Mouse (Mus musculus): Measurements from ENCODE around the gene Ttc28.
"Not testable (repeated sequence)": the region's sequence is repeated elsewhere in the genome, so short reads cannot be mapped to it uniquely, and the experiment has no call there.

The Ttc28 gene

DNA sequence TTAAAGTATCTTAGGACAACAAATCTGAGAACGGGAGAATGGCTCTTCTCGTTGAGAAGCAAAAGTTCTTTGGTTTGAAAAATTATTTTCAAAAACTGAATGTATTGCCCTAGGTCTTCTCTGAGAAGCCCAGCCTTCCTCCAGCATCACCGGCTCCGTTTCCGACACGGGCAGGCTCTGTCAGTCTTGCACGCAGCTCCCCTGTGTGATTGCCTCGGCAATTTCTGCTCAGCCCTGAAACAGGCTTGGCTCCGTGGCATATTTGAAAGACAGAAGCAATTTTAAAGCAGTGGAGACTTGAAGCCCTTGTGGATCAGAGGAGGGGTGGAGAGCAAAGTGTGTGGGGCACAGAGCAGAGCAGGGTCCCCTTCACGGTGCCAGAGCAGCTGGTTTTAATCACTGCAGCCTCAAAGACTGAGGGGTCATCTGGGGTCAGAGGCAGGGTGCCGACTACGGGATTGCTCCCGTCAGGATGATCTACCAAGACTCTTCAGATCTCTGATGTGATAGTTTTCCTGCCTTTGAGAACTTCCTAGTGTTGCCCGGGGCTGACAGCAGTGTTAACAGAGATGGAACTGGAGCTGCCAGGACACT lies 363.9 kb downstream of the Ttc28 start:
- no peak for DNase-seq (ENCODE audit: low spot score)

DNA sequence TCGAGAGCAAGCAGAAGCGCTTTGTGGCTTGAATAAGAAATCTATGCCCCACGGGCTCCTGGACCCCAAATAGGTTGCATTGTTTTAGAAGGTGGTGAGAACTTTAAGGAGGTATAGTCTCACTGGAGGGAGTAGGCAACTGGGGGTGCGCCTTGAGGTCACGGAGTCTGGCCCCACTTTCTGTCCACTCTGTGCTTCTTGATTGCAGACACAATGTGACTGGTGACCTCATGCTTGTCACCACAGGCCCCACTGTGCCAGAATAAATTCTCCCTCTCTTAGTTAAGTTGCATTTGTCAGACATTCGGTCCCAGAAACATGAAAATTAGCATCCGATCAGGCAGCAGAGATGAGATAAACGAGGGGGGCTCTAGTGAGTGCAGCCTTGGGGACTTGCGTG lies 364.5 kb downstream of the Ttc28 start:
- DNase-seq (ENCODE audit: low spot score), result no peak

DNA sequence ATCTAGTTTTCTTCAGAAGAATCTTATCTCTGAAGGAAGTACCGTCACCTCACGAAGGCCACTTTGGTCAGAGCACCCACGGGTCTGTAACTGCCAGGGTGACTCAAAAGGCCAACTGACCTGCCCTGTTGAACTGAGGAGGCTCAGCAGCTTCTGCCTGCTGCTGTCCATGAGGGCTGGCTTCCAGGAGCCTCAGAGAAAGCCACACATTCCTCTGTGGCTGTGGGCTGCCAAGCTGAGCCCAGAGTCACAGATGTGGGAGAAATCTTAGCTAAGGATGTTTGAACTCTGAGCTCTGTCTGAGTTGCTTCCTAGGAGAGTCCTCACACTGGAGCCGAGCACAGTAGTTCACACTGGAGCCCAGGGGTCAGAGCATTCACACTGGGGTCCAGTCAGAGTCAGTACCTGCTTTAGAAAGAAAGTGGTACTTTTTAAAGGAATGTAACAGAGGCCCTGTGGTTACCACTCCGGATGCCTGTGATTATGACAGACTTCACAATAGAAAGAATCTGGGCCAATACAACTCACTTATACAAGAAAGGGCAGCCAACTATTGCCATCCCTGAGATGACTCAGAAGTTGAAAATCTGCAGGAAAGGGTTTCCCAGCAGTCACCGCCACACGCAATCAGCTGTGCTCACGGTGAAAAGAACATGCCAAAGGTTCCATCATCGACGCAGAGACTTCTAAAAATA lies 368.1 kb downstream of the Ttc28 start:
- no peak for DNase-seq (ENCODE audit: low spot score)

DNA sequence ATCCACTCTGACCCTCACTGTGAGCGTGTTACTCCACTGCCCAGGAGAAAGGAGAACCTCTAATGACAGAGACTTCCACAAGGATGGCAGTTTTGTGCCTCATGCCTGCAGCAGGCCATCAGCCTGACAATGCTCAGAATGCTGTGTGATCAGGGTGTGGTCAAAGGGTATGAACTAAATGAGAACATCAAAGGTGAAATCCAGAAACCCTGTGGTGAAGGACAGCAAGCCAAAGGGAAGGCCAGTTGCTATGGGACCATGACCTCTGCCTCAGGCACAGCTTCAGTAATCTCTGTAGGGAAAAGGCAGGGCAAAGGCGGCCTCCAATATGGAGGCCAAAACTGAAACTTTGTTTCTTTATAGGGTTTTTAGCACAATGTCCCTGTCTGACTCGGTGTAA lies 372.5 kb downstream of the Ttc28 start:
- DNase-seq (ENCODE audit: low spot score), result no peak

DNA sequence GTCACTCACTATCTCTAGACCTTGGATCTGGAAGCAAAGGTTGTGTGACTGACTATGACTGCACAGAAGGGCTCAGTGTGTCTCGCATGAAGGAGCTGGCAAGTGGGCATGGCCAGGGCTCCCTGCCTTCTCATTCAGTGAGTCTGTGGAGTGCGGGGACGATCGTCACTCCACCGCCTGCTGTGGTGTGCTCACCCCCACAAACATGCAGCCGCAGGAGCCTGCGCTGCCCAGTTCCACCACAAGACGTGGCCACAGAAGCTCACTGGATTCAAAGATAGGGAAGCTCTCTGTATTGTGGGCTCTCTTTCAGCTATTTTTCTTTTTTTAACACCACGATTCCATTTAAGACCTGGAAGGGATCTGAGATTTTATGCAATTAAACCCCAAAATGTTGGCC lies 374.8 kb downstream of the Ttc28 start:
- no peak for DNase-seq (ENCODE audit: low spot score)

DNA sequence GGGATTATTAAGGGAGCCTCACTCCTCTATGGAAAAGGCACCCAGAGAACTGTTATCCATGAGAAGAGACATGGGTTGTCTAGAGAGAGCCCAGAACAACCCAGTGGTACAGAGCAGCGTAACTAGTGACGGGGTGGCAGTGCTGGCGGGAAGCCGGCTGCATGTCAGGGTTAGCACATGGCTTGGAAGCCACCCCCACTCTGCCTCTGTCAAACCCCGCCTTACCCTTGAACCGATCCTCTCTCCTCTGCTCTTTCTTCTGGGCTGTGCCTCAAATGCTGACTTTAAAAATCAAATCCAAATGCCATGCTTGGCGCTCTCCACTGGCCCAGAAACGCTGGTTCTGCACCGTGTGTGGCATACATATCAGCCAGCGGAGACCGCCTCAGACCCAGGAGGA lies 375.2 kb downstream of the Ttc28 start:
- no peak for DNase-seq (ENCODE audit: low spot score)

DNA sequence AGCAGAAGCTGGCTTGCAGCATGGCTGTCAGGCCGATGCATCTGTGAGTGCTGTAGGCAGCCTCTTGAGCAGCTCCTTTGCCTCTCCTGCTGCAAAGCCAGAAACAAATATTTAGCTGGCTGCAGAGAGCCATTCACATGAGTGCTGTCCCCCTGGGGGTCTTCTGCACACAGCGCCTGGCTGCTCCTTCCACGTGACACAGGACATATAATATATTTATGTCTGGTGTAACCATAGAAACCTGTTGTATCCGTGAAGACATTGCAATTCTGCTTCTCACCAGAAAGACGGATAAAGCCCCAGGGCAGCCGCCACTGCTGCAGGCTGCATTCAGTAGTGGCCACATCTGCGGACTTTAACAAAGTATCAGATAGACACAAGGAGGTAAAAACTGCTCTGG lies 376.6 kb downstream of the Ttc28 start:
- DNase-seq (ENCODE audit: low spot score), result no peak

DNA sequence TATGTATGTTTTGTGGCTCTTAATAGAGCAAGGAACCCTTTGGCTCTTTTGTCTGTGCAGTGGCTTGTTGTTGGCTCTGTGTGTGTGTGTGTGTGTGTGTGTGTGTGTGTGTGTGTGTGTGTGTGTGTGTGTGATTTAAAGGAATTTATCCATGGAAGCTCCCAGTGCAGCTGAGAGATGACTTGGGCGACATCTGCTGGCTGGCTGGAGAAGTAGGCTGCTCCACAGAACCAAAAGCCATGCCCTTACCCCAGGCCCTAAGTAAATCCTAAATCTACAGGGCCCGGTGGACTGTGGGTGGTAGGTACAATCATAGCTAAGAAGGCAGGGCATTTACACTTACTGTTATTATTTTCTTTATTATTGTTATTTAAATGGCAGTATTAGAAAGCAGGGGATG lies 377.5 kb downstream of the Ttc28 start:
- peak; percentile 85 for DNase-seq (ENCODE audit: low spot score)

DNA sequence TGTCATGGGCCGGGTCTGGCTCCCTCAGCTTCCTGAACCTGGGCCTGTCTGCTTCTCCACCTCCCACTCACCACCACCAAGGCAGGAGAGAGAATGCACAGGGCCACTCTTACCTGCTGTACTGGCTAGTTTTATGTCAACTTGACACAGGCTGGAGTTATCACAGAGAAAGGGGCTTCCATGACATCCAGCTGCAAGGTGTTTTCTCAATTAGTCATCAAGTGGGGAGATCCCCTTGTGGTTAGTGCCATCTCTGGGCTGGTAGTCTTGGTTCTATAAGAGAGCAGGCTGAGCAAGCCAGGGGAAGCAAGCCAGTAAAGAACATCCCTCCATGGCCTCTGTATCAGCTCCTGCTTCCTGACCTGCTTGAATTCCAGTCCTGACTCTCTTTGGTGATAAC lies 381.6 kb downstream of the Ttc28 start:
- DNase-seq (ENCODE audit: low spot score), result not testable (repeated sequence)

DNA sequence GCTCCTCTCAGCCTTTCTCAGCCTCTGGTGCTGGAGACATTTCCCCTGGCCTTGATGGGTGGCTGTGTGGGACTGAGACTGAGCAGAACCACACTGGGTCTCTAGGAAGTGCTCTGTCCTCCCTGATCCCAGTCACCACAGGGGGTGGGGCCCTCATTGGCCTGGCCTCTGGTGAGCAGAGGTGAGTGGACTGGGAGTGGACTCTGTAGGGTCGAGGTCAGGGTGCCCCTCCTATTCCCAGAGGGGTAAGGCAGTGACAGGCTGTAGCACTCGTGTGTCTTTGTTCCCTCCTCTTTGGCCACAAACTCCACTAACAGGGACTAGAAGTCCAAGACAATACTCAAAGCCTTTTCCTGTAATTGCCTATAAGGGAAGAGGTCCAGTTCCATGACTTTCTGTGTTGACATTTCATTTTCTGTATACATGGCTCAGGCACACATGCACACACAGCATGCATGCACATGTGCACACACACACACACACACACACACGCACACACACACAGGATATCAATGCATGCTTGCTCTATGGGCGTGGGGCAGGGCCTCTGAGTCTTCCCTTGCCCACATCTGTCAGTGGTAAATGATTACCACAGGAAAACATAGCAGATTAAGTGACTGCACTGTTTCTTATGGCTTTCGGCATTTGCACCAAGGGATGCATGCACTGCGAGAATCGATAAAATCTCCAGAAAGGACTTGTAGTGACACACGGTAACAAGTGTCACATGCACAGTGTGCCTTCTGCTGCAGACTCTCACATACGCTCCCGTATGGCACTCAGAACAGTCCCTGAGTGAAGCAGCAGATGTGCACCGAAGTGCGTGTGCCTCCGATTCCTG lies 382.4 kb downstream of the Ttc28 start:
- DNase-seq (ENCODE audit: low spot score), result no peak

DNA sequence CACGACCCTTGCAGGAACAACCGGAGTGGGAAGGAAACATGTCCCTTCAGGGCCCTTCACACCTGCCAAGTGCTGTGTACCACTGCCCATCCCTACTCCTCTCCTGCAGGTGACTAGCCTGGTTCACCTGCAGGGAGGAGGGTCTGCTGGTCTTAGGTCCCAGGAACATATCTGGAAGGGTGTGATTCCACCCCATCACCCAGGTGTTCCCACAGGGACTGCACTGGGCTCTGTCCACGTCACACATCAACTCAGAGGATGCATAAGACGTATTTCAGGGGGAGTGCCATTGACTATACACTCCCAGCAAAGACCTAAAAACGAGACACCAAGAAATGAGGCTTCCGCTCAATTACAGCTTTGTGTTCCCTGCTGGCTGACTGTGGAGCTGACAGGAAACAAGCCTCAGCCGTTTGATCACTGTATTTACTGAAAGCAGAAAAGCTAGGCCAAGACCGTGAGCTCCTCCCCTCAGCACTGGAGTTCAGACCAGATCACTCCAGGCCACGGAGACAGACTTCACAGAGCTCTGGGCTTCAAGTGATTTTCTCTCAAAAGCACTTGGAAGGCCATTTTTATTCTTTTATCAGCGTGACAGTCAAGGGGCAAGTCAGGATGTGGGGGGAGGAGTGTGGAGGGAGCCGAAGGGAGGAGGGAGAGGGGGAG lies 383.1 kb downstream of the Ttc28 start:
- DNase-seq (ENCODE audit: low spot score), result no peak

DNA sequence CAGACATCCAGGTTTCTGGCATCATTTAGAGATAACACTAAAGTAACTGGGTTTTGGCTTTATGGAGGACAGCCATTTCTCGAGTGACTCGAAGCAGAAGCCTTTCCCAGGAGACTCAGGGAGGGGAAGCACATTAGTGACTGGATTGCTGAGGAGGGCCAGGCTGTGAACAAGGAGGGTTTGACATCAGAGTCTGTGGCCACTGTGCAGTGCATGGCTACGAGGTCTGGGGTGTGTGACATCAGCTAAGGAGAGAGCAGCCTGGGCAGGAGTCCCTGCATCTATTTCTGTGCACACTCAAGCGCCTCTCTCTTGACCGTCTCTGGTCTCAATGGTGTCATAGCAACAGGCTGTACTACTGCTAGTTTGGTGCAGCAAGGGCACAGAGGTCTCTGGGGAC lies 383.8 kb downstream of the Ttc28 start:
- DNase-seq (ENCODE audit: low spot score), result no peak

DNA sequence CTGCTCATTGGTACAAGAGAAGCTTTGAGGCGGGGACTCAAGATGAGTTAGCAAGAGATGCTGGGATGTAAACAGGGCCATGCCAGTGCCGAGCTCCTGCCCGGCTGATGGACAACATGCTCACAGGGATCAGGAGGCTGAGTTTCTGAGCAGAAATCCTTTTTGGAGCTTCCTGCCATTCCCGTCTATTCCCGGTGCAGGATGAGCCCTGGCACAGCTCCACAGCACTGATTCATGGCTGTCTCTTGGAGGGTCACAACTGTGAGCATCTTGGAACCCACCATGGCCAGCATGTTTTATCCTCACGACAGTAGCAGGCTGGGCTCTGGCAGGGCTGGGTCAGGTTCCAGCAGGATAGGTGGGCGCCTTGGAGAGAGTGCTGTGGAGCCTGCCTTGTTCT lies 384.9 kb downstream of the Ttc28 start:
- DNase-seq (ENCODE audit: low spot score), result no peak

DNA sequence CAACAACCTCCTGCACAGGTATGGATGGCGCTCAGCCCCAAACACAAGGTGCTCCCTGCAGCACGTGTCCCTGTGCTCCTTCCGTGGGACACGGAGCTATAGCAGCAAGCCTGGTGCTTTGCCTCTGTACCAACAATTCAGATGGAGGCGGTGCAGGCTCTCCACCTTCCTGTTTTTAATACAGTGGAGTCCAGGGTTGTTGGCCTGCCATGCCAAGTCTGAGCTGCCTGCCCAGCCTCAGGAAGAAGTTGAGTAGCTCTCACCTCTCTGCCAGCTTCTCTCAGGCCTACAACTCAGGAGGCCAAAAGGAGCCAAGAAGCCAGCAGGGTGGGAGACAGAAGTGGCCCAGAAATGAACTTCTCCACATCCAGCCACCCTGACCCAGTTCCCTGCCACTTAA lies 387.1 kb downstream of the Ttc28 start:
- no peak for DNase-seq (ENCODE audit: low spot score)

DNA sequence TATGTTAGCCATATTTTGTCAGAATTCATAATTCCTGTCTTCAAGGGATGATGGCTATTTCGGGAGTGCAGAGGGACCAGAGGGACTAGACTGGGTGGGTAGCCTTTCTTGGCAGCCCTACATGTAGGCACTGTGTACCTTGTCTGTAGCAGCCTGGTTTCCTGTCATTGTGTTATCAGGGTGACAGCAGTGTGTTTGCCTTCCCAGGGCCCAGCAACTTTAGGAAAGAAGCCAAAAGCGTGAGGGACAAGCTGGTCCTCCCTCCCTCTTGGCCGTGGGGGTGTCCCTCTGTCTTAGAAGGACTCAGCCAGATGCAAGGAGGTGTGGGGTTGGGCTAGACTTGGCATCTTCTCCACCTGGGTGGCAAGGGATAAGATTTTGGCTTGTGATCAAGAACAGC lies 387.5 kb downstream of the Ttc28 start:
- DNase-seq (ENCODE audit: low spot score), result no peak

DNA sequence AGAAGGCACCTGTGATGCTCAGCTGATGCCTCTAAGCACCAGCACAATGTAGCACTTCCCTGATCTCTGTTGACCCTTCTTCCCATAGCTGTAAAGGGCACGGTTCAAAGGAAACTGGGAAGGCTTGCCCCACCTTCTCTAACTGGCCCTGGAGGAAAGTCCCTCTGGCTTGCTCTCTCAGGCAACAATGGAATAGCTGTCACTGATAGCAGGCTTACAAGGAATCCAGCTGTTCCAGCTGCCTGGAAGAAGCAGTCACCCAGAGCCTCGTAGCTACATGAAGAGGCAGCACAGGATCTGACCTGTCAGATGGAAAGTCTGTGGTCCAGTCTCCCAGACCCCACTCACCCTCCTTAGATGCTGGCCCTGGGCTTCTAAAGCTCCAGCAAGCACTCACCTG lies 389.2 kb downstream of the Ttc28 start:
- DNase-seq (ENCODE audit: low spot score), result no peak

DNA sequence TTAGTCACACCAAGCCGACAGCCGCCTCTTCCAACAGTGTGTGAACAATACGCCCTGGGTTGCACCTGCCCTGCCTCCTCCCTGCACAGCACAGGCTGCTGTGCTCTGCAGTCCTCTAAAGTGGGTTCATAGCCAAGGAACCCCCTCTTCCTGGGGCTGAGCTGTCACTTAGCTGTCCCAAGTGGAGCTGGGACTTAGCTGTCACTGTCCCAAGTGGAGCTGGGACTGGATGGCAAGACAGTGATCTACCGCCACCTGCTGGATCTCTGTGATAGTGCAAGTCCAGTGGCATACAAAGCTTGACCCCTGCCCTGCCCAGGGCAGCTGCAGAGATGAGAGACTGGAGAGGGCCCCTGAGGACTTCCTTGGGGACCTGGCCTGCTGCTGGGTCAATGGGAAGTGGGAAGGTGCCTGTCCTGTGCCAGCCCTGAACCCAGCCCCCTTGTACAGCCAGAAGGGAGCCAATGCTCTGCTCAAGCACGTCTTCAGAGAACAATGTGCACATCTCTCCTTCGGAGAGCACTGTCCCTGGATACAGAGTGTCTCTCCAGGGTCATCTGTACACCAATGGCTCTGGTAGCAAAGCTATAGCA lies 390.1 kb downstream of the Ttc28 start:
- peak; percentile 88 for DNase-seq (ENCODE audit: low spot score)

DNA sequence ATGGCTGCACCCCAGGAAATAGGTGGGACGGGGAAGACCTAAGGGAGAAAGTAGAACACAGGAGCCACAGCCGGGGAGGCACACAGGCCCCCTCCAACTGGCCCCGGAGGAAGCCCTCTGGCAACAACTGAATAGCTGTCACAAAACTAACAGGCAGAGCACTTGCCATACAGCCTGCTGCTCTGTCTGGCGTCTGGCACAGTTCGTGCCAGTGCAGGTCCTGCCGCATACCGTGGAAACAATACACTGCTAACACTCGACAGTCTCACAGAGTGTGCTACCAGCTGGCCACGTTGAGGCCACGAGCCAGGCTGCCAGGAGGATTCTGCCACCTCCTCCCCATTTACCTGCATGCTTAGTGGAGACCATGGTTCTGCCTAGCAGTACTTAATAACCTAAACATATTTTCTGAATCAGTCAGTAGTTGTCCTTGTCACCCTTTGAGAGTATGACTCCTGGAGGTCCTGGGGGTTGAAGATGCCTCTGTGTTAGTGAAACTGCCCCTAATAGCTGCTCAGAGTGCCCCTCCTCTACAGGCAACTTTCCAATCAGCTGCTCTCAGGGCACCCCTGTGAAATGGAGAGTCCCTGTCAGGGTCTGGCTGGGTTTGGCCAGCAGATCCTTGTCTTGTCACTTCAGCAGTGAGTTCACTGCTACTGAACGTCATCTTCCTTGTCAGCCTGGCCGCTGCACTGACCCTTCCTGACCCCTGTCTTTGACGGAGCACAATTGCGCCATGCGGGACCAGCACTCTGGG lies 390.8 kb downstream of the Ttc28 start:
- DNase-seq (ENCODE audit: low spot score), result no peak

DNA sequence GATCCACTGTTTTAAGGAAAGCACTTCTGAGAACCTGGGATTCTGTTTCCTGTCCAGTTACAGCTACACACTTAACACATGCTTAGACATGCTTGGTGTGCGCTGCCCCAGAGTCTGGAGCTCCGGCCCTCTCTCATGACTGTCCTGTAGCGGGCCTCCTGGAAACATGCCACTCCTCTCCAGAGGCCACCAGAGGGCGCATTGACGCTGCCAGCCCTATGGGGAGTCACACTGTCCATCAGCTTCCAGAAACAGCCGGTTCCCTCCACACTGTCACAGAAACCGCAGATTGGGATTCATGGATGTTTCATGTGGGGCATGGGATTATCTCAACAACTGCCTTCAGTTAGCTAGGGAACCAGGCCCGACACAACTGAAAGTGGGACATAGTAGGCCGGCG lies 394.0 kb downstream of the Ttc28 start:
- peak; percentile 92 for DNase-seq (ENCODE audit: low spot score)

DNA sequence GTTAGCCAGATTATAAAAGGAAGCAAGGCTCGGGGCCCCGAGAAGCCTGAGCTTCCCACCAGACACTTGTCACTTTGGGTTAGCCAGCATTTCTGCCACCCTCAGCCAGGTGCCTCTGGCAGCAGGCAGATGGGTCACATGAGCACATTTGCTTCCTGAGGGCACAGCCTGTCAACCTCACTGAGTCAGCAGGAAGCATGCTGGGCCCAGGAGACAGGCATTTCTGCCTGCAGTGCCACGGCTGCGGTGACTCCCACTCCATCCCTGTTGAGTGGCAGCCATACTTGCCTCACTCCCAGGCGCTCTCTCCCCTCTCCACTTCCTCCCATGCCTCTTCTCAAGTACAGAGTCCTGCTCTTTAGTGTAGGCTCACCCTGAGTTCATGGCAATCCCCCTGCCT lies 395.3 kb downstream of the Ttc28 start:
- DNase-seq (ENCODE audit: low spot score), result no peak

DNA sequence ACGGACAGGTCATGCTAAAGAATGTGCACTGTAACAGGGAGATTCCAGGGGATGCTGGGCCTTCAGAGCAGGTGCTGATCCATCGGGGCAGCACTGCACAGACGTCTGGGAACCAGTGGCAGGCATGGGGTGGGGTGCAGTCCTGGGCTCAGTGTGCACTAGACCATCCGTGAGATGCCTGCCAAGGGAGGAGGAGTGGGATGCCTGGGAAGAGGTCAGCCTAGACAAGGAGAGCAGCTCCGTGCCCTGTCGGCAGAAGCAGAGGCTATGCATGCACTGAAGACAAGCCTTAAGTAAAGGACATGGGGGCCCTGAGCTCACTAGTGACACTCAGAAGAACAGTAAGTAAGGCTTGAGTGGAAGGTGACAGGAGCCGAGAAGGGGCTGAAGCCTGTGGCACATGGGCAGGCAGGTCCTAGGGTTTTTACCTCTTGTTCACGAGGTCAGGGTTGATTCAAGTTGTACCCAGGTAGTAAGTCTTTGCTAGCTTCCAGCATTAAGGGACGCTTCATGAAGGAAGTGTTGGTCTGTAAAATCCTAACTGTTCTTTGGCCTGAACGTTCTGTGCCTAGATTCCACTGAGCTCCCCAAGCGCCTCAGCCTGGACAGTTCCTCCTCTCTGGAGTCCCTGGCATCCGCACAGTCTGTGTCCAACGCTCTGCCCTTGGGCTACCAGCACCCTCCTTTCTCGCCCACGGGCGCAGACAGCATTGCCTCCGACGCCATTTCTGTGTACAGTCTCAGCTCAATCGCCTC lies 405.0 kb downstream of the Ttc28 start:
- DNase-seq (ENCODE audit: low spot score), result peak; percentile 38

Measured in testis, postnatal 10 days (tissue).